Mouse (Mus musculus) limb, embryonic 15.5 days (tissue): Measurements from ENCODE around the gene Hnrnpl. TPM values are rescaled to one million over a fixed set of nuclear protein-coding genes. Genes with fewer than 3 reads are reported as not detected.
A peak's percentile ranks its signal among the peaks of the same experiment; 100 is the strongest.

Experiments
- ATAC-seq: fragments of 200-750 bp; cut with Nextera tagmentation; 2 replicates; pipeline ENCODE4 v1.8.0; 2017; ENCODE audit warnings: low read depth, moderate TSS enrichment; ENCODE audit not compliant: insufficient number of reproducible peaks, low FRiP score, low TSS enrichment
- H3K27ac ChIP-seq: fragments of 300-500 bp; sonication (generic); 2 replicates; pipeline ENCODE4 v1.5.1; 2015; ENCODE audit warnings: moderate library complexity, mild to moderate bottlenecking, inconsistent platforms
- H3K27me3 ChIP-seq: fragments of 300-500 bp; sonication (generic); 2 replicates; pipeline ENCODE4 v1.6.1; 2015; ENCODE audit warnings: inconsistent platforms
- H3K36me3 ChIP-seq: fragments of 300-500 bp; sonication (generic); 2 replicates; pipeline ENCODE4 v1.6.1; 2015; ENCODE audit warnings: inconsistent platforms
- H3K4me1 ChIP-seq: fragments of 300-500 bp; sonication (generic); 2 replicates; pipeline ENCODE4 v1.6.1; 2015; ENCODE audit warnings: inconsistent platforms
- H3K4me2 ChIP-seq: fragments of 300-500 bp; sonication (generic); 2 replicates; pipeline ENCODE4 v1.6.1; 2015; ENCODE audit warnings: mild to moderate bottlenecking, inconsistent platforms
- H3K4me3 ChIP-seq: fragments of 300-500 bp; sonication (generic); 2 replicates; pipeline ENCODE4 v1.5.1; 2015; ENCODE audit warnings: mild to moderate bottlenecking, inconsistent platforms
- H3K9ac ChIP-seq: fragments of 300-500 bp; sonication (generic); 2 replicates; pipeline ENCODE4 v1.6.1; 2015; ENCODE audit warnings: inconsistent platforms
- H3K9me3 ChIP-seq: fragments of 300-500 bp; sonication (generic); 2 replicates; pipeline ENCODE4 v1.6.1; 2016; ENCODE audit warnings: inconsistent platforms
- WGBS: fragments of 180-500 bp; shearing (Covaris S2); methylation state at CpG from one replicate; pipeline ENCODE4 v1.1.7; 2015; 5-methylcytosine and 5-hydroxymethylcytosine counted together
- polyA plus RNA-seq: library from polyadenylated mRNA; unstranded; fragments of >200 nt; fragmentation: Nextera tagmentation; extraction: Ambion mirVana; gene quantifications from 2 replicates; pipeline ENCODE4 v1.2.1, GENCODE M21; 2015

Hnrnpl gene
- polyA plus RNA-seq, 1 experiment from 2014 or later: 221 TPM

- no peak for ATAC-seq
- Histone ChIP-seq H3K4me1 (no peaks in the 10 kb centered on the region), H3K27ac (peak overlapping the region; percentile 3; the same call in 1 of the 2 replicates), H3K4me3 (no peak overlapping the region), H3K4me2 (no peak overlapping the region), H3K9me3 (no peaks in the 10 kb centered on the region), H3K36me3 (peaks cover 56% of the 10 kb centered on the region), H3K27me3 (no peaks in the 10 kb centered on the region), H3K9ac (no peak overlapping the region)
- WGBS: 85% methylated on average over 12 of the region's 12 CpGs
Measured at GRCm38 (mm10) chr7:28774164-28774563, 34.2 kb upstream of the Hnrnpl start.

- Histone ChIP-seq H3K27ac (no peak overlapping the region), H3K9ac (no peak overlapping the region), H3K4me3 (no peak overlapping the region), H3K9me3 (no peaks in the 10 kb centered on the region), H3K27me3 (no peaks in the 10 kb centered on the region), H3K36me3 (peaks cover 56% of the 10 kb centered on the region), H3K4me2 (no peak overlapping the region), H3K4me1 (peaks cover 1% of the 10 kb centered on the region)
- no peak for ATAC-seq
- 78% methylated on average over 7 of the region's 7 CpGs for WGBS
Measured at GRCm38 (mm10) chr7:28775129-28775528, 33.2 kb upstream of the Hnrnpl start.

- no peak for ATAC-seq
- H3K4me1 ChIP-seq: peaks cover 7% of the 10 kb centered on the region
- no peaks in the 10 kb centered on the region for H3K9me3 ChIP-seq
- WGBS: 85% methylated on average over 9 of the region's 9 CpGs
- H3K9ac ChIP-seq: no peak overlapping the region
- peaks cover 62% of the 10 kb centered on the region for H3K36me3 ChIP-seq
- H3K27me3 ChIP-seq: no peaks in the 10 kb centered on the region
- no peak overlapping the region for H3K4me2 ChIP-seq
- no peak overlapping the region for H3K27ac ChIP-seq
- no peak overlapping the region for H3K4me3 ChIP-seq
Measured at GRCm38 (mm10) chr7:28778825-28779224, 29.5 kb upstream of the Hnrnpl start.

- Histone ChIP-seq H3K9me3 (no peaks in the 10 kb centered on the region), H3K4me2 (no peak overlapping the region), H3K27me3 (no peaks in the 10 kb centered on the region), H3K4me3 (no peak overlapping the region), H3K27ac (peak overlapping the region; percentile 73), H3K9ac (no peak overlapping the region), H3K36me3 (peaks cover 60% of the 10 kb centered on the region), H3K4me1 (peaks cover 7% of the 10 kb centered on the region)
- WGBS: 42% methylated on average over 6 of the region's 6 CpGs
- 0 out of 2 replicates have a peak, but pooled peaks have one; percentile 45 for ATAC-seq
Measured at GRCm38 (mm10) chr7:28780067-28780658, 28.2 kb upstream of the Hnrnpl start.

GRCm38 (mm10) chr7:28780857-28781256, 27.5 kb upstream of the Hnrnpl start:
- H3K36me3 ChIP-seq: peaks cover 60% of the 10 kb centered on the region
- WGBS: 64% methylated on average over 7 of the region's 7 CpGs
- H3K9ac ChIP-seq: no peak overlapping the region
- peak overlapping the region; percentile 73 for H3K27ac ChIP-seq
- H3K4me2 ChIP-seq: no peak overlapping the region
- ATAC-seq: no peak
- H3K4me1 ChIP-seq: peaks cover 7% of the 10 kb centered on the region
- H3K4me3 ChIP-seq: no peak overlapping the region
- no peaks in the 10 kb centered on the region for H3K9me3 ChIP-seq
- H3K27me3 ChIP-seq: no peaks in the 10 kb centered on the region

- Histone ChIP-seq H3K9me3 (no peaks in the 10 kb centered on the region), H3K4me3 (no peak overlapping the region), H3K27ac (peak overlapping the region; percentile 73; the same call in 1 of the 2 replicates), H3K9ac (no peak overlapping the region), H3K27me3 (no peaks in the 10 kb centered on the region), H3K4me1 (peaks cover 7% of the 10 kb centered on the region), H3K4me2 (no peak overlapping the region), H3K36me3 (peaks cover 59% of the 10 kb centered on the region)
- WGBS: 82% methylated on average over 8 of the region's 8 CpGs
- no peak for ATAC-seq
Measured at GRCm38 (mm10) chr7:28781261-28781663, 27.1 kb upstream of the Hnrnpl start.

GRCm38 (mm10) chr7:28785161-28785560, 23.2 kb upstream of the Hnrnpl start:
- no peak for ATAC-seq
- Histone ChIP-seq H3K4me1 (peaks cover 25% of the 10 kb centered on the region), H3K4me2 (no peak overlapping the region), H3K9ac (no peak overlapping the region), H3K27me3 (no peaks in the 10 kb centered on the region), H3K9me3 (no peaks in the 10 kb centered on the region), H3K4me3 (no peak overlapping the region), H3K36me3 (peaks cover 53% of the 10 kb centered on the region), H3K27ac (no peak overlapping the region)
- 67% methylated on average over 5 of the region's 5 CpGs for WGBS

- ATAC-seq: no peak
- H3K9ac ChIP-seq: no peak overlapping the region
- H3K27ac ChIP-seq: no peak overlapping the region; the same call in 1 of the 2 replicates
- H3K4me3 ChIP-seq: no peak overlapping the region
- peaks cover 27% of the 10 kb centered on the region for H3K4me1 ChIP-seq
- no peak overlapping the region for H3K4me2 ChIP-seq
- no peaks in the 10 kb centered on the region for H3K9me3 ChIP-seq
- H3K27me3 ChIP-seq: no peaks in the 10 kb centered on the region
- peaks cover 42% of the 10 kb centered on the region for H3K36me3 ChIP-seq
- WGBS: 88% methylated on average over 9 of the region's 9 CpGs
Measured at GRCm38 (mm10) chr7:28787884-28788283, 20.5 kb upstream of the Hnrnpl start.

- peak within 1 kb of the TSS; percentile 40 for H3K27ac ChIP-seq
Measured at GRCm38 (mm10) chr7:28788307-28789195, 19.8 kb upstream of the Hnrnpl start, which contains the start of gene Rinl. Gene Rinl, plus strand, starts transcription at chr7:28788969.

GRCm38 (mm10) chr7:28789235-28789634, 19.1 kb upstream of the Hnrnpl start:
- Histone ChIP-seq H3K9ac (no peak overlapping the region), H3K4me1 (peaks cover 27% of the 10 kb centered on the region), H3K4me3 (no peak overlapping the region), H3K36me3 (peaks cover 32% of the 10 kb centered on the region), H3K27ac (peak overlapping the region; percentile 40), H3K9me3 (no peaks in the 10 kb centered on the region), H3K4me2 (no peak overlapping the region), H3K27me3 (no peaks in the 10 kb centered on the region)
- no peak for ATAC-seq
- WGBS: 42% methylated on average over 3 of the region's 3 CpGs

More at GRCm38 (mm10) chr7:28788307-28789195, 19.8 kb upstream of the Hnrnpl start, which contains the start of gene Rinl:
- Histone ChIP-seq H3K27me3 (no peaks in the 10 kb centered on the region), H3K36me3 (peaks cover 39% of the 10 kb centered on the region), H3K4me2 (no peak within 1 kb of the TSS), H3K4me3 (no peak within 1 kb of the TSS), H3K9me3 (no peaks in the 10 kb centered on the region), H3K9ac (no peak within 1 kb of the TSS), H3K4me1 (peaks cover 27% of the 10 kb centered on the region)
- WGBS: 53% methylated on average over 5 of the region's 5 CpGs
- no peak for ATAC-seq

- H3K4me1 ChIP-seq: peaks cover 27% of the 10 kb centered on the region
Measured at GRCm38 (mm10) chr7:28790066-28790806, 18.1 kb upstream of the Hnrnpl start.

More at GRCm38 (mm10) chr7:28790066-28790806, 18.1 kb upstream of the Hnrnpl start:
- Histone ChIP-seq H3K9ac (no peak overlapping the region), H3K36me3 (peaks cover 25% of the 10 kb centered on the region), H3K9me3 (no peaks in the 10 kb centered on the region), H3K27me3 (no peaks in the 10 kb centered on the region), H3K27ac (peak overlapping the region; percentile 40), H3K4me2 (no peak overlapping the region), H3K4me3 (no peak overlapping the region)
- WGBS: 54% methylated on average over 8 of the region's 8 CpGs
- no peak for ATAC-seq
